Mouse (Mus musculus) gastrocnemius, adult 2 months (tissue): Measurements from ENCODE around the gene Atf3. TPM values are rescaled to one million over a fixed set of nuclear protein-coding genes. Genes with fewer than 3 reads are reported as not detected.
A peak's percentile ranks its signal among the peaks of the same experiment; 100 is the strongest.

Experiments
- DNase-seq: peaks from one replicate; pipeline ENCODE4 v3.0.0; 2022
- H3K27ac ChIP-seq: fragments of 200-600 bp; 2 replicates; pipeline ENCODE4 v1.8.1; 2022; ENCODE audit warnings: mild to moderate bottlenecking
- H3K4me3 ChIP-seq: fragments of 200-600 bp; 2 replicates; pipeline ENCODE4 v1.8.1; 2022; ENCODE audit warnings: mild to moderate bottlenecking, moderate library complexity
- CTCF ChIP-seq: fragments of 200-600 bp; IDR thresholded peaks from 2 replicates; pipeline ENCODE4 v1.8.1; 2022; ENCODE audit warnings: antibody characterized with exemption, mild to moderate bottlenecking, moderate library complexity
- intact Hi-C: fragments of 180-260 bp; cut with DNase I; formaldehyde crosslinking; loops from one replicate; pipeline ENCODE4 v1.15.1; 2025
- total RNA-seq, 2 experiments: library from RNA; stranded (reverse); gene quantifications; 2 replicates each; pipeline ENCODE4 v1.2.3; 2021

Atf3 gene
- total RNA-seq, 2 experiments from 2014 or later = 2.7 to 7.2 TPM

- H3K27ac ChIP-seq = no peak overlapping the region
- no peak for TF ChIP-seq CTCF
- no peak for DNase-seq
- H3K4me3 ChIP-seq = no peak overlapping the region
- intact Hi-C loops = no loop called here
Measured at GRCm38 (mm10) chr1:191249975-191250374, 32.1 kb upstream of the Atf3 start.

- Histone ChIP-seq H3K4me3 (no peak overlapping the region), H3K27ac (no peak overlapping the region)
- no peak for TF ChIP-seq CTCF
- intact Hi-C loops = no loop called here
- no peak for DNase-seq
Measured at GRCm38 (mm10) chr1:191248423-191248822, 30.6 kb upstream of the Atf3 start.

DNA sequence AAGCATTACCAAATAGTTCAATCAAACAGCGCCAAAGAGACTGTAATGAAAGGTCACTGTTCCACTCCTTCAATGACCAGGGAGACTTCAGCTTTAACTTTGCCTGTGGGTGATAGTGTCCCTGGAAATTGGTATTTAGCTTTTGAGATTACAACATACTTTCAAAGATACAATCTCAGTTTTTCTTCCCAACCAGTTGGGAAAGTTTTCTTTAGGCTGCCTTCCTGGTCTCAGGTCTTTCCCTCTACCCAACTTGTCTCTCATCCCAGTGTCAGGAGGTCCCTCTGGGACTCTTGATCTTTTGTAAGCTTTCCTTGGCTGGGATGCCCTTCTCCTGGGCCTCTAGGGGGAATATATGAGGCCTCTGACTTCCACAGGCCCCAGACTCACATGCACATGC, 29.7 kb upstream of the Atf3 start:
- no peak for TF ChIP-seq CTCF
- intact Hi-C loops = no loop called here
- Histone ChIP-seq H3K4me3 (no peak overlapping the region), H3K27ac (no peak overlapping the region)
- no peak for DNase-seq

GRCm38 (mm10) chr1:191243855-191244254, 26.0 kb upstream of the Atf3 start:
- no peak for TF ChIP-seq CTCF
- intact Hi-C loops = no loop called here
- no peak overlapping the region for H3K4me3 ChIP-seq
- H3K27ac ChIP-seq = no peak overlapping the region
- no peak for DNase-seq

- no peak for DNase-seq
- intact Hi-C loops = no loop called here
- Histone ChIP-seq H3K4me3 (no peak overlapping the region), H3K27ac (no peak overlapping the region)
- no peak for TF ChIP-seq CTCF
Measured at GRCm38 (mm10) chr1:191242065-191242698, 24.3 kb upstream of the Atf3 start.

- DNase-seq = no peak
- intact Hi-C loops = no loop called here
- H3K4me3 ChIP-seq = no peak overlapping the region
- TF ChIP-seq CTCF = no peak
- H3K27ac ChIP-seq = no peak overlapping the region
Measured at GRCm38 (mm10) chr1:191241574-191241973, 23.7 kb upstream of the Atf3 start.

DNA sequence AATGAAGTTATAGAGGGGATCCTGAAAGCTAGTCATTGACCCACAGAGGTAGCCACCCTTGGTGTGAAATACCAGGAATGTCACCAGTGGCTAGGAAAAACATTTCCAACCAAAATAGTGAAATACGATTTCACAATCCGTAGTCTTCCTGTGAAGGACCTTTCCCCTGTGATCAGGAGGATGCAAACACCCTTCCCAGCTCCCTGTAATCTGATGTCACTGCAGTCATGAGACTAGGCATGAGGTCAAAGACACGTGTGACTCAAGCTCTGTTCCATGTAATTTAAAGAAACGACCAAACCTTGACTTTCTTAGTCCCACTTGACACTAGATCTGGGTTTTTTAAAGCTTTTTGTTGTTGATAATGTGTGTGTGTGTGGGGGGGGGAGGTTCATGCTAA, 21.8 kb upstream of the Atf3 start:
- TF ChIP-seq CTCF = no peak
- H3K27ac ChIP-seq = no peak overlapping the region
- intact Hi-C loops = no loop called here
- H3K4me3 ChIP-seq = no peak overlapping the region
- no peak for DNase-seq

- no peak for DNase-seq
- Histone ChIP-seq H3K4me3 (no peak overlapping the region), H3K27ac (no peak overlapping the region)
- intact Hi-C loops = no loop called here
- no peak for TF ChIP-seq CTCF
Measured at GRCm38 (mm10) chr1:191235788-191236542, 18.1 kb upstream of the Atf3 start.

GRCm38 (mm10) chr1:191234837-191235236, 17.0 kb upstream of the Atf3 start:
- no peak for TF ChIP-seq CTCF
- H3K4me3 ChIP-seq = no peak overlapping the region

DNA sequence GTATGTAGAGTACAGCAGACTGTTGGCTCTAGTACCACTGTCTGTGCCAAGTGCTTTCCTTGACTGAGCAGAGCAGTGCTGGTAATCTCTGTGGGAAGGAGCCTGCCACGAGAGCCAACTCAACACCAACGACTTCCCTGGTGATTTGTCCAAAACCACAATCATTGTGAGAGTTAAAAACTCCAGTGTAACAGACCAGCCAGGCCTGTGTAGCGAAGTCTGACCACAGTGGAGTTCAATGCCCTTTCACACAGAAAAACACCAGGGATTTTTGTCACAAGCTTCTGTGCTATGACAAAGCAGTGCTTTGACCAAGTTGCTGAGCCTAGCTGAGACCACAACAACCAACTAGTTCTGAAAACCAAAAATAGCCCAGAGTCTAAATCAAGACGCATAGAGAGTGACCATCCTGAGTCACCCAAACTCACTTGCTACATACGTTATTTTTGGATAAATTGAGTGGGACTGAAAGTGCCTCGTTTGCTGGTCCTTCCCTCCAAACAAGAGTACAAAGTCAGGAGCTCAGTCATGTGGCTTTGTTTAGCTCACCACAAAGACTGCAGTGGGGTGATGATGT, 12.6 kb upstream of the Atf3 start:
- Histone ChIP-seq H3K27ac (peak overlapping the region; percentile 13), H3K4me3 (no peak overlapping the region)
- TF ChIP-seq CTCF = no peak
- intact Hi-C loops = no loop called here
- no peak for DNase-seq

More at GRCm38 (mm10) chr1:191234837-191235236, 17.0 kb upstream of the Atf3 start:
- H3K27ac ChIP-seq = no peak overlapping the region
- DNase-seq = no peak
- intact Hi-C loops = no loop called here

GRCm38 (mm10) chr1:191226570-191226969, 8.7 kb upstream of the Atf3 start:
- intact Hi-C loops = no loop called here
- no peak for DNase-seq
- no peak overlapping the region for H3K4me3 ChIP-seq
- no peak for TF ChIP-seq CTCF
- peak overlapping the region; percentile 99 for H3K27ac ChIP-seq

GRCm38 (mm10) chr1:191225771-191226170, 7.9 kb upstream of the Atf3 start:
- no peak for DNase-seq
- peak overlapping the region; percentile 89 for H3K4me3 ChIP-seq
- H3K27ac ChIP-seq = peak overlapping the region; percentile 99
- no peak for TF ChIP-seq CTCF
- intact Hi-C loops = loop anchor here (1.0 kb wide), 2 partner anchors 29 to 42 kb away; no protein-coding TSS in a partner anchor

DNA sequence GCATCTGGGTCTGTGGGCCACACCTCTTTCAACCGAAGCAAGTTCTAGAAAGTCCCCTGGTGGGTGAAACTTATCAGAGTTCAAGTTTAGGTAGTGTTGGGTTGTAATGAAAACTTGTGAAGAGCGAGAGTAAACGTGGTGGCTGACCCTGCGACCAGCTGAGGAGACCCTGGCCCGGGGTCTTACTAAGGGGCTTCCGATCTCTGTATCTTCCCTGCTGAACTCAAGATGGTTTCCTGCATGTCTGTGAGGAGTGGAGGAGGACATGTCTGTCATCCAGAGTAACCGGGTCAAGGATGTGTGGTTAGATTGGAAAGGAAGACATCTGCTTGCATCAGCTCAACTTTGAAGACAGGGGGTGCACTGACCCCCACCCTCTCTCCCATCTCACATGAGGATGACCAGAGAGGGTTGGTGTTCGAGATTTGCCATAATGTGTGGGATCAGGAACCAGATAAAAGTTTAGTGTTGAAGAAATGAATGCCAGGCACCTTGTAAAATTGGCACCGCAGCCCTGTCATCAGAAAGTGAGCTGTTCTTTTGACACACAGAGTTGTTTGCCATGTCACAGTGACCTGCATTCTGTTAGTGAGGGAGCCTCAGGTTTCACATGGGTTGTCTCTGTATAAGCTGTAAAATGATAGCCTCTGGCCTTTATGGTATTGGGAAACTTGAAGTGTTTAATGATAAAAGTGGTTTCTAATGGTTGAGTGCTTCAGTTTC, 7.3 kb upstream of the Atf3 start:
- Histone ChIP-seq H3K27ac (peak overlapping the region; percentile 99), H3K4me3 (peak overlapping the region; percentile 89)
- intact Hi-C loops = loop anchor here (1.0 kb wide), 2 partner anchors 29 to 42 kb away; no protein-coding TSS in a partner anchor
- peak; percentile 20; the same call in 1 of the 2 replicates for TF ChIP-seq CTCF
- peak; percentile 37 for DNase-seq
